Comparison of ENCODE assay signal across 7 mouse cellular contexts in genomic region chr2:114174651-114175484, GRCm38 (mm10). TPM values are rescaled to one million over a fixed set of nuclear protein-coding genes. Genes with fewer than 3 reads are reported as not detected.
DNase-seq lines count a peak whose midpoint lies in the region; ATAC-seq lines count a peak whose summit lies in the region.

No protein-coding gene starts in this region.

- under 1% methylated on average over 44 of the region's 44 CpGs for WGBS in intestine, embryonic 16.5 days
- under 1% methylated on average over 44 of the region's 44 CpGs for WGBS in midbrain, embryonic 11.5 days

- peak overlapping the region; percentile 86 for H3K9ac ChIP-seq in intestine, embryonic 16.5 days (ENCODE audit: low read depth, low read length)
- H3K9ac ChIP-seq in midbrain, embryonic 11.5 days (ENCODE audit: low read length) = peak overlapping the region; percentile 91

- H3K9me3 ChIP-seq in intestine, embryonic 16.5 days (ENCODE audit: control insufficient read depth, low read length) = no peaks in the 10 kb centered on the region
- no peaks in the 10 kb centered on the region for H3K9me3 ChIP-seq in midbrain, embryonic 11.5 days (ENCODE audit: control insufficient read depth, low read length)

- no peaks in the 10 kb centered on the region for H3K27me3 ChIP-seq in intestine, embryonic 16.5 days (replicated peaks; ENCODE audit: control insufficient read depth, insufficient read depth, low read length)
- H3K27me3 ChIP-seq in midbrain, embryonic 11.5 days (ENCODE audit: control insufficient read depth, insufficient read depth, low read length) = no peaks in the 10 kb centered on the region

- H3K4me1 ChIP-seq in intestine, embryonic 16.5 days (ENCODE audit: control insufficient read depth, insufficient read depth, low read length) = peaks cover 9% of the 10 kb centered on the region
- peaks cover 9% of the 10 kb centered on the region for H3K4me1 ChIP-seq in midbrain, embryonic 11.5 days (ENCODE audit: control insufficient read depth, insufficient read depth, low read length)

- intact Hi-C loops in left cerebral cortex, postnatal 36 days (cut with DNase I) = no loop called here

- no peak overlapping the region for H3K27ac ChIP-seq in intestine, embryonic 16.5 days (ENCODE audit: low read length)
- H3K27ac ChIP-seq in midbrain, embryonic 11.5 days (ENCODE audit: low read depth, low read length) = no peak overlapping the region

- ATAC-seq in intestine, embryonic 16.5 days = peak; percentile 98
- peak; percentile 96 for ATAC-seq in midbrain, embryonic 11.5 days (ENCODE audit: low FRiP score)

- peak; percentile 86 for DNase-seq in adrenal gland, postnatal 10 days
- peak; percentile 81 for DNase-seq in embryo, embryonic 9.5 days (ENCODE audit: extremely low spot score)
- DNase-seq in gastrocnemius, postnatal 4 days (ENCODE audit: low spot score in 2 of 2) = peak; percentile 40 to 72
- peak; percentile 82 to 84 for DNase-seq in left cerebral cortex, postnatal 36 days (ENCODE audit: low spot score in 2 of 2)
- DNase-seq in midbrain, embryonic 11.5 days (ENCODE audit: low spot score, missing footprints) = peak; percentile 94
- DNase-seq in skeletal muscle tissue, adult 2 months (ENCODE audit: low read depth, low spot score) = peak; percentile 84

- peak overlapping the region; percentile 80 for H3K4me2 ChIP-seq in intestine, embryonic 16.5 days (ENCODE audit: low read depth, low read length)
- H3K4me2 ChIP-seq in midbrain, embryonic 11.5 days = peak overlapping the region; percentile 90

- H3K4me3 ChIP-seq in intestine, embryonic 16.5 days (ENCODE audit: low read length) = peak overlapping the region; percentile 77
- peak overlapping the region; percentile 86 for H3K4me3 ChIP-seq in midbrain, embryonic 11.5 days (ENCODE audit: low read depth, low read length)

- no peaks in the 10 kb centered on the region for H3K36me3 ChIP-seq in intestine, embryonic 16.5 days (ENCODE audit: control insufficient read depth, insufficient read depth, low read length)
- no peaks in the 10 kb centered on the region for H3K36me3 ChIP-seq in midbrain, embryonic 11.5 days (ENCODE audit: control insufficient read depth, insufficient read depth, low read length)

RNA-seq across cellular contexts. Expression of gene Aqr, which starts 12.0 kb away (rescaled TPM):
- total RNA-seq in adrenal gland, postnatal 10 days (2021) = 10 to 100 TPM; 30.8 to 34.6 TPM
- total RNA-seq in gastrocnemius, postnatal 4 days (2021) = 10 to 100 TPM; 20.8 to 25.5 TPM
- polyA plus RNA-seq in intestine, embryonic 16.5 days (2015; fragmentation: Nextera tagmentation; extraction: Ambion mirVana) = 27.5 and 29.7 TPM in 2 replicates
- total RNA-seq in left cerebral cortex, postnatal 36 days (2021) = 10 to 100 TPM; 29.1 to 35.4 TPM
- 65.5 and 71.5 TPM in 2 replicates for polyA plus RNA-seq in midbrain, embryonic 11.5 days (2014; fragmentation: Nextera tagmentation; extraction: Ambion mirVana)

RNA-seq across cellular contexts. Expression of gene Zfp770, which starts 26.4 kb away (rescaled TPM):
- 10 to 100 TPM; 11.2 to 13.9 TPM for total RNA-seq in adrenal gland, postnatal 10 days (2021)
- 10 to 100 TPM in 1 of 2 experiments, 1 to 10 TPM in 1; 9.6 to 13.0 TPM for total RNA-seq in gastrocnemius, postnatal 4 days (2021)
- 2.7 and 2.9 TPM in 2 replicates for polyA plus RNA-seq in intestine, embryonic 16.5 days (2015; fragmentation: Nextera tagmentation; extraction: Ambion mirVana)
- total RNA-seq in left cerebral cortex, postnatal 36 days (2021) = 10 to 100 TPM; 22.3 to 23.8 TPM
- polyA plus RNA-seq in midbrain, embryonic 11.5 days (2014; fragmentation: Nextera tagmentation; extraction: Ambion mirVana) = 3.9 and 4.3 TPM in 2 replicates
